Mouse (Mus musculus) hindbrain, embryonic 12.5 days (tissue): ENCODE measurements around the gene Plcb1. TPM values are rescaled to one million over a fixed set of nuclear protein-coding genes. Genes with fewer than 3 reads are reported as not detected.

Experiments used
- ATAC-seq: fragments of 200-750 bp; cut with Nextera tagmentation; 2 replicates; pipeline ENCODE4 v1.8.0; 2017; ENCODE audit warnings: moderate TSS enrichment; ENCODE audit not compliant: low FRiP score
- H3K27ac ChIP-seq: fragments of 300-500 bp; sonication (generic); 2 replicates; pipeline ENCODE4 v1.5.1; 2016; ENCODE audit warnings: mild to moderate bottlenecking
- H3K27me3 ChIP-seq: fragments of 300-500 bp; sonication (generic); 2 replicates; pipeline ENCODE4 v1.6.1; 2016; ENCODE audit warnings: mild to moderate bottlenecking
- H3K36me3 ChIP-seq: fragments of 300-500 bp; sonication (generic); 2 replicates; pipeline ENCODE4 v1.6.1; 2016; ENCODE audit warnings: mild to moderate bottlenecking
- H3K4me1 ChIP-seq: fragments of 300-500 bp; sonication (generic); 2 replicates; pipeline ENCODE4 v1.6.1; 2016
- H3K4me2 ChIP-seq: fragments of 300-500 bp; sonication (generic); replicated peaks from 2 replicates; pipeline ENCODE4 v1.6.1; 2016; ENCODE audit warnings: mild to moderate bottlenecking
- H3K4me3 ChIP-seq: fragments of 300-500 bp; sonication (generic); 2 replicates; pipeline ENCODE4 v1.5.1; 2016; ENCODE audit warnings: mild to moderate bottlenecking
- H3K9ac ChIP-seq: fragments of 300-500 bp; sonication (generic); 2 replicates; pipeline ENCODE4 v1.6.1; 2016; ENCODE audit warnings: mild to moderate bottlenecking, moderate library complexity
- H3K9me3 ChIP-seq: fragments of 300-500 bp; sonication (generic); replicated peaks from 2 replicates; pipeline ENCODE4 v1.6.1; 2016; ENCODE audit warnings: mild to moderate bottlenecking
- WGBS: fragments of 180-500 bp; shearing (Covaris S2); methylation state at CpG from one replicate; pipeline ENCODE4 v1.1.7; 2016; 5-methylcytosine and 5-hydroxymethylcytosine counted together
- polyA plus RNA-seq: library from polyadenylated mRNA; unstranded; fragments of >200 nt; fragmentation: Nextera tagmentation; extraction: Ambion mirVana; gene quantifications from 2 replicates; pipeline ENCODE4 v1.2.1, GENCODE M21; 2016

Gene Plcb1
- polyA plus RNA-seq, 1 experiment from 2014 or later: 20.6 TPM

DNA sequence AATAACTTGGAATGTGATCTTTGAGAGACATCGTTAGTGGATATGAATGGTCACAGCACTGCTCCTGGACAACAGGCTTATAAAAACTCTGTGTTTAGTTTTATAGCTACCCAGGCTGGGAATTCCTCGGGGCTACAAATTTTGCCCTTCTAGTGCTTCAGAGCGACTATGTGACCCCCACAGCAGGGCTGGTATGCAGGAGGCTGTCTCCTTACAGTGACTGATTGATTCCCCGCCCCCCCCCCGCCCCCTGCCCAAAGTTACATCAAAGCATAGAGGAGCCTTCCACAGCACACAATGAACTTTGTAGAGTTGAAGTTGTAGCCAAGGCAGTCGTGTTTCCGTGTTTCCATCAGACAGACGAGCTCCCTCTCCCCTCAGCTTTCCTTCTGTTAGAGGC, 354.7 kb downstream of the Plcb1 start:
- Histone ChIP-seq H3K4me2 (peak overlapping the region; percentile 30; the same call in 1 of the 2 replicates), H3K36me3 (no peaks in the 10 kb centered on the region), H3K4me3 (no peak overlapping the region), H3K9me3 (no peaks in the 10 kb centered on the region), H3K27me3 (no peaks in the 10 kb centered on the region), H3K27ac (no peak overlapping the region), H3K4me1 (peaks cover 11% of the 10 kb centered on the region), H3K9ac (no peak overlapping the region)
- ATAC-seq: peak; percentile 67; the same call in 1 of the 2 replicates
- 5% methylated on average over 8 of the region's 8 CpGs for WGBS

DNA sequence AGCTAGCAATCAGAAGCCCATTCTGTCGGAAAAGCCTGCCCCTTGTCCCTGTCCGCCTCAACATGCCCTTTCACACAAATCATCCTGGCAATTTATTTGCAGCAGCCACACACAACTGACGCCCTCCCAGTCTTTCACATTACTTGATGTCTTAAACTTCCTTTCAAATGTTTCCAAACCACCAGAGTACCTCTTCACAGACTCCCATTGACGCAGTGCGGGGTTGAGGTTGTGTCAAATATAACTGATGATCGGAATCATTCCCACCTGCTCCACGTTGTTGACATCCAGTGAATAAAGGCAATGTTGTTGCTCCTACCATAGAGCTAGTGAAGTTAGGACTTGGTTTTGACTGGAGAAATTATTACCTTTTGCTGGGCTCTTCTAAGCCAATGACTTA, 366.4 kb downstream of the Plcb1 start:
- no peak for ATAC-seq
- H3K4me2 ChIP-seq: no peak overlapping the region
- no peaks in the 10 kb centered on the region for H3K27me3 ChIP-seq
- no peak overlapping the region for H3K27ac ChIP-seq
- 77% methylated on average over 7 of the region's 7 CpGs for WGBS
- H3K4me3 ChIP-seq: no peak overlapping the region
- no peaks in the 10 kb centered on the region for H3K9me3 ChIP-seq
- H3K4me1 ChIP-seq: no peaks in the 10 kb centered on the region
- no peaks in the 10 kb centered on the region for H3K36me3 ChIP-seq
- H3K9ac ChIP-seq: no peak overlapping the region

DNA sequence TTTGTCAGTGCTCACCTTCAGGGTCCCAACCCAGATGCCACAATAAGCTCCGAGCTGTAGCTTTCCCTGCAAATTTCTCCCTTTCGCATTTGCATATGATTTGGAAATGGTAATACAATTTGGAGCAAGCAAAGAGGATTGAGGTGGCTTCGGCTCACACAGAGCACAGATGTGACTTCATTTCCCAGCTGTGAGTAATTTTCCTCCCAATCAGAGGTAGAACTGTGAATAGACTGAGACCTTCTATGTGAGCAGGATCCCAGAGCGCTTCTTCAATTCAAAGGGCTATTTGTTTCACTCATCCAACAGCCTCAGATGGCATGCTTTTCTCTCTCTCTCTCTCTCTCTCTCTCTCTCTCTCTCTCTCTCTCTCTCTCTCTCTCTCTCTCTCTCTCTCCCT, 367.4 kb downstream of the Plcb1 start:
- Histone ChIP-seq H3K9ac (no peak overlapping the region), H3K4me3 (no peak overlapping the region), H3K27ac (no peak overlapping the region), H3K27me3 (no peaks in the 10 kb centered on the region), H3K9me3 (no peaks in the 10 kb centered on the region), H3K4me2 (no peak overlapping the region), H3K36me3 (no peaks in the 10 kb centered on the region), H3K4me1 (no peaks in the 10 kb centered on the region)
- ATAC-seq: no peak
- WGBS: 74% methylated on average over 4 of the region's 4 CpGs

DNA sequence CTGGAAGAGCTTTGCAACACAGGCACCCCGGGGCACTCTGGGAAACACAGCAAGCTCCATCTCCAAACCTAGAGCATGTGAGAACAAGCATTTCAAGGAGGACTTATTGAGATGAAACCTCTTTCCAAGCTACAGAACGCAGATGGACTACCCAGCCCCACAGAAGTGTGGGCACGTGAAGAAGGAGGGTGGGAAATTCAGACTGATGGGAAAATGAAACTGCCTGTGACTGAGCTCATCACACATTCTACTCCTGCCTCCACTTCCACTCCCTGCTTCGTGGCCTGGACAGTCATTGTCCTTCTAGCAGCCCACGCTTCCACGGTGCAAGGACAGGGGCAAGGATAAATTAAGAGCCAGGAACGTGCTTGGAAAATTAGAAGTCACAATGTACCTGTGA, 370.2 kb downstream of the Plcb1 start:
- no peak for ATAC-seq
- no peak overlapping the region for H3K4me3 ChIP-seq
- H3K4me2 ChIP-seq: no peak overlapping the region
- no peaks in the 10 kb centered on the region for H3K9me3 ChIP-seq
- no peaks in the 10 kb centered on the region for H3K27me3 ChIP-seq
- H3K36me3 ChIP-seq: no peaks in the 10 kb centered on the region
- WGBS: 83% methylated on average over 7 of the region's 7 CpGs
- H3K4me1 ChIP-seq: no peaks in the 10 kb centered on the region
- no peak overlapping the region for H3K27ac ChIP-seq
- no peak overlapping the region for H3K9ac ChIP-seq

DNA sequence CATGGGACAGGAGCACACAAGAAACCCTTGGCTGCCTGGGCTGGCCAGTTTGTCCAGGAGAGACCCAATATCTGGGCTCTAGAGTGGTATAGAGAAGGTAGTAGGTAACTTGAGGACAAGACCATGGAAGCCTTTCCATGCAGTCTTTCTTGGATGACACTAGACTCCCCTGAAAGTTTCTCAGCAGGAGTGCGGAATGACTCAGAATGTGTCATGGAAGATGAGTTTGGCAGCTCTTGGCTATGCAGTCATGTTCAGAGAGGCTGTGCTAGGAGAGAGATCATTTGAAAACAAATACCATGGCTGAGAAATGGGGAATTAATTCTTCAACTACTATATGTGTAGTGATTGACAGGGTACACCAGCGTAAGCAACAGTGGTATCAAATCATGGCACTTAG, 372.1 kb downstream of the Plcb1 start:
- Histone ChIP-seq H3K36me3 (no peaks in the 10 kb centered on the region), H3K27ac (no peak overlapping the region), H3K4me3 (no peak overlapping the region), H3K9me3 (no peaks in the 10 kb centered on the region), H3K9ac (no peak overlapping the region), H3K4me1 (no peaks in the 10 kb centered on the region), H3K27me3 (no peaks in the 10 kb centered on the region), H3K4me2 (no peak overlapping the region)
- ATAC-seq: no peak
- WGBS: 92% methylated on average over 2 of the region's 2 CpGs

DNA sequence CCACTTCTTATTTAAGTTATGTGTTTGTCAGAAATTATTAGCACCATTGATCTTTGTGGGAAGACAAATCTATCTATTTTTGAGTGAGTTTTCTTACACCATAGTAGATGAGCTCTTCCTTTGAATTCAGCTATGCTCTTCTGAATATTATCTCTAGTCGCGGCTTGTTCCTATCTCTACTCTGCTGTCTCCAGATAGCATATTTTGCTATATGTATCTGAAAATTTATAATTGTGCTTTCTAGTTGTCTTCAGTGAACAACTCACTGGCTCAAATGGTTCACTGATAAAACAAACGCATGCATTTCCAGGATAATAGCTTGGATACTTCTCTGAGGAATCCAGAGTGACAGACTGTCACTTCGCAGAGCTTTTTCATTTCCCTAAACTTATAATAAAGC, 375.8 kb downstream of the Plcb1 start:
- no peaks in the 10 kb centered on the region for H3K36me3 ChIP-seq
- H3K9me3 ChIP-seq: no peaks in the 10 kb centered on the region
- no peak overlapping the region for H3K27ac ChIP-seq
- no peak overlapping the region for H3K4me2 ChIP-seq
- H3K27me3 ChIP-seq: no peaks in the 10 kb centered on the region
- H3K9ac ChIP-seq: no peak overlapping the region
- no peak for ATAC-seq
- WGBS: 89% methylated on average over 4 of the region's 4 CpGs
- H3K4me3 ChIP-seq: no peak overlapping the region
- H3K4me1 ChIP-seq: no peaks in the 10 kb centered on the region

DNA sequence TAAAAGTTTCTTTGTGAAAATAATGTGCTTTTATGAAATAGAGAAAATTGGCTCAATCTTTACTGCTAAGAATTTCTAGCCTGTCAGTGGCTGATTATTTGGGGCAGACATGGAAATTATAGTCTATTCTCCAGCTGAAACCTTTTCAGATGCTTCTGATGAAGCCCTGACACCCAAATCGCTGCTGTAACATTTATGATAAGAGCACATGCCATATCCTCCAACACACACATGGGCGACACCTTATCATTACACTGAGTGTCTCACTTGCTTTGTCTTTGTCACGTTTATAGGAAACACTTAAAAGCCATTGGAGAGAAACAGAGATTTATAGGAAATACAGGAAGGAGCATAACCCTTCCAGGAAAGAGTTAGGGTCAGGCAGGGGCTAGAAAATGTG, 379.6 kb downstream of the Plcb1 start:
- Histone ChIP-seq H3K9ac (no peak overlapping the region), H3K4me2 (no peak overlapping the region), H3K9me3 (no peaks in the 10 kb centered on the region), H3K4me3 (no peak overlapping the region), H3K27ac (no peak overlapping the region), H3K27me3 (no peaks in the 10 kb centered on the region), H3K36me3 (no peaks in the 10 kb centered on the region), H3K4me1 (no peaks in the 10 kb centered on the region)
- WGBS: 82% methylated on average over 3 of the region's 3 CpGs
- ATAC-seq: no peak

DNA sequence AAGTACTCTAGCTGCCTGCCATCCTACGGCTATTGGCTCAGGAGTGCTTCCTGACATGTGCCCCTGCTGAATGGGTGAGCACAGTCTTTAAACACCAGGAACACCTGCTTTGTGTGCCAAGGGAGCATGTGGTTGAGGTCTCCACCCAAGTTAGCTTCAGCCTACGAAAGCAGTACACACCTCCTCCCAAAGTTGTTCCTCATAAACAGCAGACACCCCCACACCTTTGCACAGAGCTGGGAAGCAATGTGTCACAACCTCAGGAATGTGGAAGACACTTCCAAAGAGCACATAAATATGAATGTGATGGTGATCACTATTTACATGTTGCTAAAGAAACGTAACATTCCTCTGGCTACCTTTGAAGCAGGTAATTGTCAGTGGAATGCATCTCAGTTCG, 389.7 kb downstream of the Plcb1 start:
- no peaks in the 10 kb centered on the region for H3K36me3 ChIP-seq
- H3K9me3 ChIP-seq: no peaks in the 10 kb centered on the region
- WGBS: 88% methylated on average over 4 of the region's 4 CpGs
- H3K4me1 ChIP-seq: no peaks in the 10 kb centered on the region
- H3K4me3 ChIP-seq: no peak overlapping the region
- no peaks in the 10 kb centered on the region for H3K27me3 ChIP-seq
- no peak for ATAC-seq
- no peak overlapping the region for H3K27ac ChIP-seq
- no peak overlapping the region for H3K9ac ChIP-seq
- no peak overlapping the region for H3K4me2 ChIP-seq

DNA sequence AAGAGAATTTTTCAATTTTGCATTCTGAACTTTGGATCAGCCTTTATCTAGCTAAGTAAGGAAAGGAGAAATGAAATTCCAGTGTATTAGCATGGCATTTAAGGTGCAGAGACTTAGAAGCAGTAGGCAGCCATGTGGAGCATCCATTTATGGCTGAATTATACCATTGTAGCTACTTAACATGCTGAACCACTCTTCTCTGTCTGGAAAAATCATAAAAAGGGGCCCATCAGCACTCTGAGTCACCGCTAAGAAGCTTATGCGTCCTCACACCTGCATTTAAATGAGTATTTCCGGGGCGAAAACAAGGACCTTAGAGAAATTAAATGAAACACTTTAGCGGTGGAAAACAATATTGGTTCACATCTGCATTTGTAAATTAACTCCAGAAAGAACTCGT, 401.8 kb downstream of the Plcb1 start:
- whole genome bisulfite sequencing: 69% methylated on average over 6 of the region's 6 CpGs
- Histone ChIP-seq H3K27me3 (no peaks in the 10 kb centered on the region), H3K27ac (no peak overlapping the region), H3K9me3 (no peaks in the 10 kb centered on the region), H3K4me3 (no peak overlapping the region), H3K9ac (no peak overlapping the region), H3K4me2 (no peak overlapping the region), H3K36me3 (no peaks in the 10 kb centered on the region), H3K4me1 (no peaks in the 10 kb centered on the region)
- no peak for ATAC-seq

DNA sequence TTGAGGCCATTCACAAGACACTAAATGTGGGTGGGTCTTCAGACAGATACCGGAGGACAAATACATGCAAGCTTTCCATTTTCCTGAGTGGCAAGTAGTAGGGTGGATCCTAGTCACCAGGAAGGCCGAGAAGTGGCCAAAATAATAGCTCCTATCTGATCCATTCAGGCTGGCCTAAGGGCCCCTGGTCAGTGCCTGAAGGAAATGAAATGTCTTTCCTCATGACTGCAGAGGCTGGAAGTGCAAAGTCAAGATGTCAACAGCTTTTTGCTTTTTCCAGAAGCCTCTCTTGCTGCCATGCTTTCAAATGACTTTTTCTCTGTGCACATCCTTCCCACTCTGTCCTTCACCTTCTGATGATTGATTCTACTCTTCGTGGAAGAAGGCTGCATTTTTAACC, 415.0 kb downstream of the Plcb1 start:
- Histone ChIP-seq H3K9me3 (no peaks in the 10 kb centered on the region), H3K27me3 (no peaks in the 10 kb centered on the region), H3K4me2 (no peak overlapping the region), H3K4me3 (no peak overlapping the region), H3K36me3 (no peaks in the 10 kb centered on the region), H3K27ac (no peak overlapping the region), H3K4me1 (no peaks in the 10 kb centered on the region), H3K9ac (no peak overlapping the region)
- ATAC-seq: no peak
- 87% methylated on average over 3 of the region's 3 CpGs for WGBS

DNA sequence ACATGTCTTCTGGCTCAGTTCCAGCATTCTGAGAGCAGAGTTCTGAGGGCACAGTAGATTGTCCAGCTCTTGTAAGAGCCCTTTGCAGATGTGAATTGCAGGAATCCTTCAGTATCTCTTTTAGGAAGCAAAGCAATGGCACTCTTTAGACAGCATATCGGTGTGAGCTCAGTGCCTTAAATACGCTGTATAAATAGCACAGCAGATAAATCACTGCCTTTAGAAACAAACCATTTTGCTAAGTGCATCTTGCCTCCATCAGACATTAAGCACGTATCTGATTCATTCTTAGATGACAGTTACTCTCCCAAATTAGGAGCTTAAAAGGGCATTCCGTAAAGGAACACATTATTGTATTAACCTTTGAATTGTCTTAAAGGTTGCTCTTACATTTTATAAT, 416.5 kb downstream of the Plcb1 start:
- ATAC-seq: no peak
- Histone ChIP-seq H3K4me3 (no peak overlapping the region), H3K4me2 (no peak overlapping the region), H3K27ac (no peak overlapping the region), H3K9me3 (no peaks in the 10 kb centered on the region), H3K9ac (no peak overlapping the region), H3K36me3 (no peaks in the 10 kb centered on the region), H3K4me1 (no peaks in the 10 kb centered on the region), H3K27me3 (no peaks in the 10 kb centered on the region)
- 85% methylated on average over 4 of the region's 4 CpGs for WGBS

DNA sequence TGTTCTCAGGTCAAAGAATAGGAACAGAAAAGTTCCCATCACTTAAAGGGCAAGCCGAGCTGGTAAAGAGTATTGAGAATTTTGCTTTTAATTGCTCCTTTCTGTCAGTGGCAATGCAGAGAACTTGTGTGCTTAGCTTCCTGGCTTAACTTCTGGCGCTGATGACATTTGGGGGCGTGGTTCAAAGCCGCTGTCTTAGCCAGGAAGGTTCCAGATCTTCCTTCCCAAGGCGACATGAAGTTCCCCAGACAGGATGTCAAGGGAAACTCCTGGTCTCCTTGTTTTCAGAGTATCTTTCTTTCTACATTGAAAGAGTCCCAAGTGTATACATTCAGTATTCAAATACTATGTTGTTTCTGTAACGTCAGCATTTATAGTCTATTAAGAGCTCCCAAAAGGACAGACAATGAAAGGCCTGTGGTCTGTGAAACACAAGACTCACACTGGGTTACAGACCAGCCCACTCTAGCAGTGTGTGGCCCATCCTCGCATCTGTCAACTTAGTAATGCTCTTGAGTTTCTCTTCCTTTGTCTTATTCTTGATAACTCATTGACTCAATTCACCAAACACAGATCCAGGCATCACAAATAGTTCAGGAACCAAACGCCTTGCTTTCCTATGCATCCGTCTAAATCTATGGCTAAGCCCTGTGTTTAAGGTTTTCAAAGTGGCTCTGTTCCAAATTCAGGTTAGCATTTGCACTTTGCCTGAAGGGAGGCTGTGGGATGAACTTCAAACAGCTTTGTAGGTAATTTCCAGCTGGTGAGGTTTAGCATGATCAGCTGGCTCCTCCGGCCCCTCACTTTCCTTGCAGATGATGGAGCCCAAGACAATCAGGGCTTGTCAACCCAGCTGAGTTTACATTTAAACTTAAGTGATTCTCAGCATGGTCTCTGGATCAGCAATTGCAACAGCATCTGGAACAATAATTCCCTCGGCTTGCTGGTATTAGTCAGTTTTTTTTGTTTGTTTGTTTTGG, 418.6 kb downstream of the Plcb1 start:
- WGBS: 78% methylated on average over 11 of the region's 11 CpGs
- Histone ChIP-seq H3K27me3 (no peaks in the 10 kb centered on the region), H3K4me1 (no peaks in the 10 kb centered on the region)

DNA sequence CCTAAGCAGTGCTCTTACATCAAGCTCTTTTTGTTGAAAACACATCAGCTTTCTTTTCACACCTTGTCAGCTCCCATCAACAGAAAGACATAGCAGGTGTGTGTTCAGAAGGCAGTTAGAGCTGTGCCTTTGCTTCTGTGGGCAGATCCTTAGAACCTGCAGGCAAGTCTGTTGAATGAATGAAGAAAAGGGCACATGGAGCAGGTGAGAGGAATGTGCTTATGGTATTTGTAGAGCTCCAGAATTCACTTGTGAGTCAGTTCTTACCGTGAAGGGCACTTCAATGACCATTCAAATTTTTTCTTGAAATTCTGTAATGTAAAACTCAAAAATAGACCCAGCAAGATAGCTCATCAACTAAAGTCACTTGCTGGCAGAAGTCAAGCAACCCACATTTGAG, 423.0 kb downstream of the Plcb1 start:
- Histone ChIP-seq H3K4me1 (no peaks in the 10 kb centered on the region), H3K27me3 (no peaks in the 10 kb centered on the region), H3K4me3 (no peak overlapping the region), H3K4me2 (no peak overlapping the region), H3K27ac (no peak overlapping the region), H3K9me3 (no peaks in the 10 kb centered on the region), H3K36me3 (no peaks in the 10 kb centered on the region), H3K9ac (no peak overlapping the region)
- ATAC-seq: no peak
- 90% methylated on average over 1 of the region's 1 CpGs for WGBS

More for the DNA sequence above, 418.6 kb downstream of the Plcb1 start:
- H3K9me3 ChIP-seq: no peaks in the 10 kb centered on the region
- no peak overlapping the region for H3K27ac ChIP-seq
- no peak overlapping the region for H3K4me3 ChIP-seq
- no peak overlapping the region for H3K4me2 ChIP-seq
- no peak overlapping the region for H3K9ac ChIP-seq
- ATAC-seq: no peak
- no peaks in the 10 kb centered on the region for H3K36me3 ChIP-seq
